Mouse (Mus musculus): ENCODE data around the gene Dennd1b.

The Dennd1b gene

DNA sequence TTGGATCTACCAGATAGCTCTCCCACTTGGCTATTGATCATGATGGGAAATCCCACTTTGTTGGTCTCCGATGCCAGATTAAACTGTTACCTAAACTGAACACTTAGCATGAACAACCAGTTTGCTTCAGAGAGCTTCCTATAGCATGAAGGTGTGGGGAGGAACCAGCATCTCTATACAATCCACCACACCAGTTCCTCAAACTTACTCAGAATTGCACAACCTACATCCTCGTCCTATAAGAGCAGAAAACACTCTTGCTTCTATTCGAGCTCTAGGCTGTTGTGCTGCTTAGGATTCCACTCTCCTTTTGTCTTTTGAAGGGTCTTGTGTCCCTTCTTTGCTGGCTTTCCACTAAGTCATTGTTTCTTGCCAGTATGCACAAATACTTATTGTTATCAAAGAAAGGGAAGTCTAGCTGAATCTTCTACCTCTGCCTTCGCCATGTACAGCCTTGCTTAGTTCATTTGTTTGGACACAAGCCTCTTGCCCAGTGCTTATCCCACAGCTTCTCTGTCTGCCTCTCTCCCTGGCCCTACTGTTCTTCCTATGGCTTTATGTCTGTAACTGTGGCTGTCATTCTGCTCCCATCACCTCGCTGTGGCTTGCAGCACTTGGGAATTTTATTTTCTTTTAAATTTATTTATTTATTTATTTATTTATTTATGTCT, 52.0 kb downstream of the Dennd1b start:
- no peak for DNase-seq (ENCODE audit: low spot score)

GRCm38 (mm10) chr1:139021298-139021697, 58.1 kb downstream of the Dennd1b start:
- no peak for DNase-seq (ENCODE audit: low spot score)

DNA sequence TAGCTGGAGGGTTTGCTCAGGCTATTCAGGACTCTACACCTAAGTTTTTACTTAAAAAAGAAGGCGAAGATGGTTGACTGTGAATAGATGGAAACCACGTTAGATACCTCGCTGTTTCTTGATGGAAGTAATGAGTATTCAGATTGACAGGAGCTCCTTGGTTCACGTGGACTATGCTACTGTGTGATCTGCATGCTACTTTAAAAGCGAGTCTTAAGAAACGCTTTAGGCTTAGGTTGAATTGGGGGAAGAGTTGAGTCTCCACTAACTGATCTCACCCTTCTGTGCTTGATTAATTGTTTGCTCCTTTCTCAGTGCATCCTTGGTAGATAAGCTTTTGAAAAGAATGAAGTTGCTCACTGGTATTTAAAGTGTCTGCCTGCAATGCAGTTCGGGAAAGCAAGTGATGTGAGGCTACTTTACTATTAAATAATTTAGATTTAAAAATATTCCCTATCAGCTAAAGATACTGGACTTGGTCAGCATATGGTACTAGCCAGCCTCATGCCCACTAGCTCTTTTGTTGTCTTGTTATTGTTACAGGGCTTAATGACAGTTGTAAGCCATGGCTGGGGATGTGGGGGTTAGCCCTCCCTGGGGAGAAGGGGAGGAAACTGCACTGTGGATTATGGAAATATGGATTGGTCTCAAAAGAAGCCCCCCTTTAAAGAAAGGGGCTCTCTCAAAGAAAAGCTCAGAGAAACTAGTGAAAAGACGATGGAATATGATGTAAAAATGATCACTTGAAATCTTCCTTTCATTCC, 62.8 kb downstream of the Dennd1b start:
- DNase-seq (ENCODE audit: low spot score): no peak

DNA sequence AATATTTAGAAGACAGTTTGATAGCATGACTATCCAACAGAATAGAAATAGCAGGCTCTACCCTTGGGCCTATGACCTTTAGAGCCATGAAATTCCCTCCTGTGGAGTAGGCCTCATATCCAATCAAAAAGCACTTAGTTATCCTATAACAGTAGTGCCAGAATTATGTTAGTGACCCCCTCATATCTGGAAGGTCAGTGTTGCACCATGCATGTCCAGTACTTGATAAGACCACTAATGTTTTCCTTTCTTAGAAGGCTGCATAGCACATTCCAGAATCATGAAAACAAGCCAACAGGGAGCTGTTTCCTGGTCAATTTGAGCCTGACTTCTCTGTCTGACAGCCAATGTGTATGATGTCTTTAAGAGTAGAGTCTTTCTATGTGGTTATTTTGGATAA, 66.3 kb downstream of the Dennd1b start:
- no peak for DNase-seq (ENCODE audit: low spot score)

DNA sequence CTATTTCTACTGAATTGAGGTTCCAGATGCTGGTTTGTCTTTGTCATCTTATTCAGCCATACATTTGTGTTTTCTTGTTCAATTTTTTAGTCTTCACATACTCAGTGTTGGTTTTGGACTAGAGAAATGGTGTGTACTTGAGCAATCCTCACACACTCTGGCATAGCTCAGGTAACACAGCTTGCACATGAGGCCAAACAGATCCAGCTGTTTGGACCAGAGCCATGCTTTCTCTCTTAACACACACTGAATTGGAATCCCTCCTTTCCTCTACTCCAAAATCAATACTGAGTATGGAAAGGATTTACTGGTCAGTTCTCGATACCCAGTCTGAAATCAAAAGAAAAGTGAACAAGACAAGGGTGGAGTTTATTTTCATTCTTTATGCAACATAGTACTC, 69.2 kb downstream of the Dennd1b start:
- DNase-seq (ENCODE audit: low spot score): no peak

DNA sequence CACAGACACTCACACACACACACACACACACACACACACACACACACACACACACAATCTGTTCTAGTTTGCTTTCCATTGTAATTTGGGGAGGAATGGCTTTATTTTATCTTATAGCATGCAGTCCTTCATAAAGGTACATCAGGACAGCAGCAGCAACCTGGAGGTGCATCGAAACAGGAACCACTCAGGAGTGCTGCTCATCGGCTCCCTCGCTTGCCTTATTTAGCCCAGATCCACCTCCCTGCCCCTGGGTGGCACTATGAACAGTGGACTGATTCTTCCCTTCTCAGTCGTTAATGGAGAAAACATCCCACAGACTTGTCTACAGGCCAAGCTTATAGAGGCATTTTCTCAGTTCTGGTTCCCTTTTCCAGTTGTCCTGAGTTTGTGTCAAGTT, 71.9 kb downstream of the Dennd1b start:
- DNase-seq (ENCODE audit: low spot score): no peak

- no peak for DNase-seq (ENCODE audit: low spot score)
These were observed 73.1 kb downstream of the Dennd1b start for GRCm38 (mm10) chr1:139036302-139036701.

DNA sequence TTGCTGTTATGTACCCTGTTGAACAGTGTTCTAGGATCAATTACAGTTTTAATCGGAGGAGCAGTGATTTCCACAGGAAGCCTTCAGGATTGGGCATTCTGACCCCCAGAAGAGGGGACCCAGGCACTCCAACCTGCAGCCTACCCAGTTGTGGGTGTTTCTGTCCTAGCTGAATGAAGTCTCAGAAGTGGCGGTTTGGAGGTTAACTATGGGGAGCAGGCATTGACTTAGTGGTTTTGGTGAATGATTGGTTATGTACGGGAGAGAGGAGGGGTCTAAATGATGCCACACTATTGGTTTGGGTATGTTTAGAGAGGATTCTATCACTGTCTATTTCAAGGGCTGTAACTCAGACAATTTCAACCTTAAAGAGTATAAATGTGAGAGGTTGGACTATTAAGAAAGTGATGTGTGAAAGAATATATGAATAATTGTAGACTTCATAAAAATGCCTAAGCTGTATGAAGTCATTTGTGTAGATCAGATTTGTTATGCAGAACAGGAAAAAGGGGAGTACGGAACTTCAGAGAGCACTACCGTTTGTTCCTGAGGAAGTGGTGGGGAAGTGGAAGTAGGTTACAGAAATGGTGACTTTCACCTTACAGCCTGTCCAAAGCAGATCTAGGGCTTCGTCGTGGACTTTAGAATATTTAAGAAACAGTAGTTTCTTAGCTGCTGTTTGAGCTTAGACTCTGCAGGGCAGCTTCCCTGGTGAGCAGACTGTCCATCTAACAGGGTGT, 73.7 kb downstream of the Dennd1b start:
- no peak for DNase-seq (ENCODE audit: low spot score)

GRCm38 (mm10) chr1:139038074-139038473, 74.8 kb downstream of the Dennd1b start:
- no peak for DNase-seq (ENCODE audit: low spot score)

GRCm38 (mm10) chr1:139038620-139039019, 75.4 kb downstream of the Dennd1b start:
- no peak for DNase-seq (ENCODE audit: low spot score)

DNA sequence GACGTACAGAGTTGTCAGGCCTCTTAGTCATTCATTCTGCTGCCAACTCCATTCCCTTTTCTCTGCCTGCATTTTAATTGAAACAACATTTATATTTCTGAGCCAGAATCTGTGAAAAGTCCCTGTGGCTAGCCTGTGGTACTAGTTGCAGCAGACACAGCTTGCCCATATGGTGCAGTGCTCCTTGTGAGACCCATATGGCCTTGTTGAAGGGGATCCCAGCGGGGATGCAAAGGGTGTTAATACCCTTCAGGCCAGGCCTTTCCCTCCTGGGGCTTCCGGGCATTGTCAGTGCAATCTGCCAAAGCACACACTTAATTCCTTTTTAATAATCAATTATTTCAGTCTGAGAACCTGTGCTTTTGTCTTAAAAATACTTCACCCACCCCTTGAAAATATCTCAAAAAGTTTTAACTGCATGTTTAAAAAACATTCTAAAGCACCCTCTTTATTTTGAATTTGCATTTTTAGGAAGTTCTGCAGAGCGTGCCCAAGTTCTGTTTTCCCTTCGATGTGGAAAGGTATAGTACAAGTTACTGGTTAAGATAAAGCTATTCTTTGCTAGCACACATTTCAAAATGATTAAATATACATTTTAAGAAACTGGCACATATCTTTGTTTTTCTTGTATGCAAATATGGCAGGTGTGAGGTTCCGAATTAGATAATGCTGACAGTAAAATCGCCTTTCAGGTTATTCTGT, 76.4 kb downstream of the Dennd1b start:
- DNase-seq (ENCODE audit: low spot score): no peak

GRCm38 (mm10) chr1:139049075-139049474, 85.8 kb downstream of the Dennd1b start:
- no peak for DNase-seq (ENCODE audit: low spot score)

GRCm38 (mm10) chr1:139049881-139050472, 86.7 kb downstream of the Dennd1b start:
- no peak for DNase-seq (ENCODE audit: low spot score)

DNA sequence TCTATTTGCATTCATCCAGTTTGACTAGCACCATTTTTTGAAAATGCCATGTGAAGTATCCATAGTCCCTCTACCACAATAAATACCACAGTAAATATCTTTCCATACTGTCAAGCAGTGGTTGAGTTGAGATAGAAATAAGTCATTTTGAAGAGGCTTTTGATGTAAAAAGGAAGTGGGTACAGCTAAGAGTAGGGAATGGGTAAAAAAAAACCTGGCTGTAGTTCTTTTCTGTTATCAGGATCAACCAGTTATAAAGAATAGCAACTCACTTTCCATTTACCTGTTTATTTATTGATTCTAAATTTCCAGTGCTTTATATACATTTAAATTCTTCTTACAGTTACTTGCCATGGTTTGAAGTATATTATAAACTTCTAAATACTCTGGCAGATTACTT, 89.8 kb downstream of the Dennd1b start:
- no peak for DNase-seq (ENCODE audit: low spot score)

GRCm38 (mm10) chr1:139060301-139060700, 97.1 kb downstream of the Dennd1b start:
- no peak for DNase-seq (ENCODE audit: low spot score)

DNA sequence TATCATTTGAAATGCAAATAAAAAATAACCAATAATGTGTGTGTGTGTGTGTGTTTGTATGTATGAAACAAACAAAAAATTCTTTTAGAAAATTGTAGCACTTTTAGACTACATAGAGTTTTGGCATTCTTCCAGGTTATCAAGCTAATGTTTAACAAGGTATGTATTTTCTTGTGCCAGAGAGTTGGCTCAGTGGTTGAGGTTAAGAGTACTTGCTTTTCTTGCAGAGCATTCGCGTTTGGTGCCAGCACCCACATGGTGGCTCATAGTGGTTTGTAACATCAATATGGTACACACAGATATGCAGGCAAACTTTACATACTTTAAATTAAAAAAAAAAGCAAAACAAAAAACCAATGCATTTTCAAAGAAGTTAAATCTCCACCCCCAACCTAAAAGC, 101.5 kb downstream of the Dennd1b start:
- DNase-seq (ENCODE audit: low spot score): no peak

- DNase-seq (ENCODE audit: low spot score): no peak
These were observed 104.0 kb downstream of the Dennd1b start for GRCm38 (mm10) chr1:139067210-139067609.

GRCm38 (mm10) chr1:139071015-139071414, 107.8 kb downstream of the Dennd1b start:
- DNase-seq (ENCODE audit: low spot score): no peak

GRCm38 (mm10) chr1:139075671-139076070, 112.4 kb downstream of the Dennd1b start:
- DNase-seq (ENCODE audit: low spot score): no peak

DNA sequence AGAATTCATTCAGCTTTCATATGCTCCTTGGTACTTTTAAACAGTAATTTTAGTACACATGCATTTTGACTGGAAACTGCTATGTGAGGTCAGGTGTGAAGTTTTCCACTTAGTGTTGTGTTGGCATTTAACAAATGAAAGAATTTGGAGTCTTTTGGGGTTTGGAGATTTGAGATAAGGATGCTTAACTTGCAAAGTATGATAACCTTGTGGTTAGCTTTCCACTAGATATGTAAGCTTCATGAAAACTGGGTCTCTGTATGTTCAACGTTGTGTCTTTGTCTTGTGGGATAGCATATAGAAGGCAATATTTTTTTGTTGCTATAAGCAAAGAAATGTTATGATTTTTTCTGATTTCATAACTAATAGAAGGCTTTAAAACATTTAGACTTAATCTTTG, 114.8 kb downstream of the Dennd1b start:
- no peak for DNase-seq (ENCODE audit: low spot score)

GRCm38 (mm10) chr1:139079000-139079399, 115.8 kb downstream of the Dennd1b start:
- no peak for DNase-seq (ENCODE audit: low spot score)

DNA sequence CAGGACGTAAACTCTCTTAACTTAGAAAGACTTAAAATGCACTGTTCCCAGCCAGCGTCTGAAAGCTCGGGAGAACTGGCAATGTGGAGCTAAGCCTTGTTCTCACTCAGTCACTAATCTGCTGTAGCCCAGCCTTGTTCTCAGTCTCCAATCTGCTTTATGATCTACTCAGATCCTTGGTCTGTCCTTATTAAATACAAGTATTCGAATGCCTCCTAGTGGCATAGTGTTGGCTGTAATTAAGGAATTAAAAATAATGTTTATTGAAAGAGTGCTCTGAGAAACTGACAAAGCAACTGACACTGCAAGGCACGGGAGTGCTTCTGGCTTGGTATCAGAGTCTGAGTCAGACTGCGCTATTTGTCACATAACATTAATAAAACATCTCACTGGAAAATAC, 116.3 kb downstream of the Dennd1b start:
- DNase-seq (ENCODE audit: low spot score): no peak
